Mouse (Mus musculus) C2C12 (cell line): ENCODE results near the gene Slc35b2.

Source experiments
- CEBPB ChIP-seq: IDR thresholded peaks from one replicate; pipeline ENCODE4 v1.6.1; 2011; ENCODE audit warnings: low read depth, mild to moderate bottlenecking, control low read depth, moderate library complexity
- CTCF ChIP-seq: IDR thresholded peaks from one replicate; pipeline ENCODE4 v1.5.1; 2011; ENCODE audit not compliant: control insufficient read depth, insufficient read depth, insufficient read length
- FOSL1 ChIP-seq: IDR thresholded peaks from one replicate; pipeline ENCODE4 v1.8.0; 2011; ENCODE audit warnings: mild to moderate bottlenecking, low read length; ENCODE audit not compliant: poor library complexity, insufficient read depth, severe bottlenecking
- MAX ChIP-seq: IDR thresholded peaks from one replicate; pipeline ENCODE4 v1.6.1; 2011; ENCODE audit warnings: mild to moderate bottlenecking, control low read depth

- TF ChIP-seq CTCF: no peak
- TF ChIP-seq FOSL1: no peak
- peak; percentile 32 for TF ChIP-seq CEBPB
- no peak for TF ChIP-seq MAX
Measured at GRCm38 (mm10) chr17:45616679-45617078, 53.0 kb downstream of the Slc35b2 start.
